Mouse (Mus musculus) stomach, adult 2 months (tissue): ENCODE data around the gene Sfmbt2. TPM values are rescaled to one million over a fixed set of nuclear protein-coding genes. Genes with fewer than 3 reads are reported as not detected.

ENCODE experiments used
- polyA plus RNA-seq: library from polyadenylated mRNA; depleted of rRNA; stranded (reverse); fragments of >200 nt; gene quantifications from 2 replicates; pipeline ENCODE4 v1.2.3, GENCODE M21; 2012; rRNA removed

Sfmbt2 gene
- polyA plus RNA-seq, result 0.05 TPM in 1 of 2 replicates, not detected in the other

GRCm38 (mm10) chr2:10370176-10370575 is at the start of gene Sfmbt2:
Gene Sfmbt2 (plus strand): TSS chr2:10370510.

Other genes starting within 250 kb of the Sfmbt2 start
- 1.1 and 1.5 TPM in 2 replicates for gene Itih2, start 239.1 kb upstream of the Sfmbt2 start, polyA plus RNA-seq
- gene Itih5, start 216.9 kb upstream of the Sfmbt2 start, polyA plus RNA-seq, result 2.8 and 3.6 TPM in 2 replicates